Mouse (Mus musculus) lung, postnatal 0 days (tissue): ENCODE measurements around the gene Iqcn. TPM values are rescaled to one million over a fixed set of nuclear protein-coding genes. Genes with fewer than 3 reads are reported as not detected.
A peak's percentile ranks its signal among the peaks of the same experiment; 100 is the strongest.

Experiments used
- ATAC-seq: fragments of 200-750 bp; cut with Nextera tagmentation; 2 replicates; pipeline ENCODE4 v1.8.0; 2017; ENCODE audit warnings: moderate library complexity
- DNase-seq: peaks from one replicate; pipeline ENCODE4 v3.0.0-alpha.2; 2016; ENCODE audit warnings: low spot score
- H3K27ac ChIP-seq: fragments of 300-500 bp; sonication (generic); 2 replicates; pipeline ENCODE4 v1.5.1; 2014; ENCODE audit warnings: antibody characterized with exemption, mild to moderate bottlenecking, low read length, mixed read lengths
- H3K27me3 ChIP-seq: fragments of 300-500 bp; sonication (generic); replicated peaks from 2 replicates; pipeline ENCODE4 v1.6.1; 2014; ENCODE audit warnings: low read length, mixed read lengths; ENCODE audit not compliant: insufficient read depth
- H3K36me3 ChIP-seq: fragments of 300-500 bp; sonication (generic); 2 replicates; pipeline ENCODE4 v1.6.1; 2014; ENCODE audit warnings: low read length, mixed read lengths; ENCODE audit not compliant: insufficient read depth
- H3K4me1 ChIP-seq: fragments of 300-500 bp; sonication (generic); 2 replicates; pipeline ENCODE4 v1.6.1; 2014; ENCODE audit warnings: antibody characterized with exemption, low read depth, low read length, mixed read lengths; ENCODE audit not compliant: insufficient read depth
- H3K4me2 ChIP-seq: fragments of 300-500 bp; sonication (generic); replicated peaks from 2 replicates; pipeline ENCODE4 v1.6.1; 2014; ENCODE audit warnings: low read depth, mild to moderate bottlenecking, low read length, moderate library complexity, mixed read lengths
- H3K4me3 ChIP-seq: fragments of 300-500 bp; sonication (generic); 2 replicates; pipeline ENCODE4 v1.5.1; 2014; ENCODE audit warnings: low read depth, low read length
- H3K9ac ChIP-seq: fragments of 300-500 bp; sonication (generic); replicated peaks from 2 replicates; pipeline ENCODE4 v1.6.1; 2014; ENCODE audit warnings: low read depth, mild to moderate bottlenecking
- H3K9me3 ChIP-seq: fragments of 300-500 bp; sonication (generic); 2 replicates; pipeline ENCODE4 v1.6.1; 2016; ENCODE audit warnings: low read length, mixed read lengths
- CTCF ChIP-seq: IDR thresholded peaks from 2 replicates; pipeline ENCODE4 v1.5.1; 2016; ENCODE audit warnings: antibody characterized with exemption, mild to moderate bottlenecking
- EP300 ChIP-seq: IDR thresholded peaks from 2 replicates; pipeline ENCODE4 v1.6.1; 2016; ENCODE audit warnings: antibody characterized with exemption, mild to moderate bottlenecking, control low read depth
- WGBS: fragments of 180-500 bp; shearing (Covaris S2); extraction: QIAGEN DNeasy Blood & Tissue Kit; methylation state at CpG from one replicate; pipeline ENCODE4 v1.1.7; 2014; 5-methylcytosine and 5-hydroxymethylcytosine counted together
- polyA plus RNA-seq: library from polyadenylated mRNA; unstranded; fragments of >200 nt; fragmentation: Nextera tagmentation; extraction: Ambion mirVana; gene quantifications from 2 replicates; pipeline ENCODE4 v1.2.1, GENCODE M21; 2015

Iqcn gene
- polyA plus RNA-seq, 1 experiment from 2014 or later, result 0.07 TPM

DNA sequence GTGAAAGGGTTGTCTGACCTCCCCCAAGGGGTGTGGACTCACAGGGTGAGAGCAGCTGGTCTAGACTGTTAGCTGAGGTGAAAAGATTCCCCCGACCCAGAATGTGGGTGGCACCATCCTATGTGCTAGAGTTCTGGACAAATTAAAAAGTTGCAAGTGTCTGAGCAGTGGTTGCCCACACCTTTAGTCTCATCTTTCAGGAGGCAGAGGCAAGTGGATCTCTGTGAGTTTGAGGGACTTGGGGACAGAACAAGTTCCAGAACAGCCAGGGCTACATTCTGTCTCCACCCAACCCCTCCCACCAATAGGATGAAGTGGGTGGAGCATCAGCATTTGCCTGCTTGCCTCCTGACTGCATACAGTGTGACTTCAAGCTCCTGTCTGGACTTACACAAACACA is 58.9 kb downstream of the Iqcn start:
- no peak overlapping the region for H3K27ac ChIP-seq
- no peak for DNase-seq

DNA sequence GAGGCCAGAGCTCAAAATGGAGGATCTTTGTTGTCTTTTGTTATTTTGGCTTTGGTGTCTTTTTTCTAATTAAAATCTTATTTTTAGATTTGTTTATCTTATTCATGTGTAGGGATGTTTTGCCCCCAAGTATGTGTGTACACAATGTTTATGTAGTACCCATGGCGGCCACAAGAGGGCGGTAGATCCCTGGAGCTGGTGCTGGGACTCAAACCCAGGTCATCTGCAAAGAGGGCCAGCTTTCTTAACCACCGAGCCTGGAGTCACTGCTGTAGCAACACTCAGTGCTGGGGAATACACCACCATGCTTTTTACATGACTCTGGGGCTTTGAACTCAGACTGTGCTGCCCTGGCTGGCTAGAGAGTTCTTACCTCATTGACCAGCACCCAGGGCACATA is 60.1 kb downstream of the Iqcn start:
- Histone ChIP-seq H3K27ac (no peak overlapping the region), H3K36me3 (no peaks in the 10 kb centered on the region), H3K9ac (no peak overlapping the region), H3K4me1 (peaks cover 12% of the 10 kb centered on the region; the same call in 1 of the 2 replicates), H3K9me3 (no peaks in the 10 kb centered on the region), H3K4me2 (no peak overlapping the region), H3K4me3 (no peak overlapping the region), H3K27me3 (no peaks in the 10 kb centered on the region)
- ATAC-seq (no peak), DNase-seq (no peak)
- peak; percentile 85 for TF ChIP-seq CTCF
- no peak for TF ChIP-seq EP300
- WGBS, result 10% methylated on average over 3 of the region's 3 CpGs

More for the DNA sequence above, 58.9 kb downstream of the Iqcn start:
- no peaks in the 10 kb centered on the region for H3K27me3 ChIP-seq
- H3K9ac ChIP-seq, result no peak overlapping the region
- ATAC-seq, result no peak
- H3K36me3 ChIP-seq, result peaks cover under 1% of the 10 kb centered on the region; the same call in 1 of the 2 replicates
- peaks cover 12% of the 10 kb centered on the region; the same call in 1 of the 2 replicates for H3K4me1 ChIP-seq
- TF ChIP-seq CTCF (no peak), EP300 (no peak)
- H3K4me3 ChIP-seq, result no peak overlapping the region
- H3K4me2 ChIP-seq, result no peak overlapping the region
- 78% methylated on average over 1 of the region's 1 CpGs for WGBS
- no peaks in the 10 kb centered on the region for H3K9me3 ChIP-seq

DNA sequence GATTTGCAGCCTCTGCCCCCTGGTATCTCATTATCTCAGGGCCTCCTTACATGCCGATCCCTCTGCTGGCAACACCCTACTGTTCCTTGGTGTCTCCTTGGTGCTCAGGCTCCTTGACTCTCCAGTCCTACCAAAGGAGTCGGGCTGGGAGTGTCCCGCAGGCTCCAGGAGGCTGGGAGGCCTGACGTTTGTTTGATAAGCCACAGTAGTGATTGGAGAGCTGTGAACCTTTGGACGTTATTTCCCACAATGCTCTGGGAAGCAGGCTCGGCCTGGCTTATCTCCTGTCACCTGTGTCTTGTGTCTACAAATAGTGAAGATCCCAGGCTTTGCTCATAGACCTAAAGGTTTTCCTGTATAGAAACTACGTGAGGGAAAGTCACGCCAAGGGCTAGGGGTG is 60.8 kb downstream of the Iqcn start:
- Histone ChIP-seq H3K9ac (no peak overlapping the region), H3K9me3 (no peaks in the 10 kb centered on the region), H3K4me3 (no peak overlapping the region), H3K27ac (no peak overlapping the region), H3K36me3 (0 out of 2 replicates have a peak, but pooled peaks cover 4% of the 10 kb centered on the region), H3K4me2 (no peak overlapping the region), H3K27me3 (no peaks in the 10 kb centered on the region), H3K4me1 (peaks cover 12% of the 10 kb centered on the region; the same call in 1 of the 2 replicates)
- TF ChIP-seq EP300 (no peak), CTCF (no peak)
- no peak for DNase-seq
- WGBS, result 67% methylated on average over 8 of the region's 8 CpGs
- ATAC-seq, result no peak

DNA sequence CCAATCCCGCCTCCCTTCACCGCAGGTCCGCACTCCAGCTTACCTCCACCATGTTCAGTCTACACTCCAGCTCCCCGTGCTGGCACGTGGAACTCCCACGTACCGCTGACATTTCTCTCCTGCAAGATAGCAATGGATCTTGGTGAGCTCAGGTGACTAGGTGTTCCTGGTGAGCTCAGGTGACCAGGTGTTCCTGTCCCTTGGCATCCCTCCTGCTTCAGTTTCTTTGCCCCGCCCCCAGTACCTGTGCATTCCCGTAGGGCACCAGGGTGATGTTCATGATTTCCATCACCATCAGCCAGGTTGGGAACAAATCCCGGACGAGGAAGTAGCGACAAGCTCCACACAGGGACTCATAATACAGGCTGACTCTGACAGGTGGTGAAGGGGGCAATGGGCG is 61.4 kb downstream of the Iqcn start:
- peaks cover 9% of the 10 kb centered on the region; the same call in 1 of the 2 replicates for H3K4me1 ChIP-seq
- no peak overlapping the region for H3K4me3 ChIP-seq
- no peak for ATAC-seq
- no peaks in the 10 kb centered on the region for H3K9me3 ChIP-seq
- H3K9ac ChIP-seq, result no peak overlapping the region
- no peak overlapping the region for H3K27ac ChIP-seq
- WGBS, result 88% methylated on average over 13 of the region's 13 CpGs
- no peak for TF ChIP-seq EP300
- no peak for TF ChIP-seq CTCF
- no peak for DNase-seq
- H3K36me3 ChIP-seq, result 0 out of 2 replicates have a peak, but pooled peaks cover 6% of the 10 kb centered on the region
- H3K4me2 ChIP-seq, result no peak overlapping the region
- no peaks in the 10 kb centered on the region for H3K27me3 ChIP-seq

DNA sequence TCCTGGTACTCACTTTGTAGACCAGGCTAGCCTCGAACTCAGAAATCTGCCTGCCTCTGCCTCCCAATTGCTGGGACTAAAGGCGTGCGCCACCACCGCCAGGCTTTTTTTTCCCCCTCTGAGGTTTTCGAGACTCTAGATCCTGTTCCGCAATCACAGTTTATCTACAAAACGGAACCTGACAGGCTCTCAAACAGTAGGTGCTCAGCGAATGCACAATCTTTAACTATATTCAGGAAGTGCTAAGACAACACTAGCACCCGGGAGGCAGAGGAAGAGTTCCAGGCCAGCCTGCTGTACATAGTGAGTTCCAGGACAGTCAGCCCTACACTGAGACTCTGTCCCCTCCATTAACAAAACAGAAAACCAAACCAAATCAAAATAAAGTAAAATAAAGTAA is 62.1 kb downstream of the Iqcn start:
- peaks cover 2% of the 10 kb centered on the region; the same call in 1 of the 2 replicates for H3K4me1 ChIP-seq
- peak; percentile 56 for DNase-seq
- 0 out of 2 replicates have a peak, but pooled peaks cover 6% of the 10 kb centered on the region for H3K36me3 ChIP-seq
- no peak overlapping the region for H3K9ac ChIP-seq
- WGBS, result 59% methylated on average over 9 of the region's 9 CpGs
- ATAC-seq, result no peak
- peak overlapping the region; percentile 52 for H3K4me2 ChIP-seq
- no peaks in the 10 kb centered on the region for H3K27me3 ChIP-seq
- H3K4me3 ChIP-seq, result peak overlapping the region; percentile 23
- no peaks in the 10 kb centered on the region for H3K9me3 ChIP-seq
- TF ChIP-seq CTCF (no peak), EP300 (no peak)
- no peak overlapping the region for H3K27ac ChIP-seq

DNA sequence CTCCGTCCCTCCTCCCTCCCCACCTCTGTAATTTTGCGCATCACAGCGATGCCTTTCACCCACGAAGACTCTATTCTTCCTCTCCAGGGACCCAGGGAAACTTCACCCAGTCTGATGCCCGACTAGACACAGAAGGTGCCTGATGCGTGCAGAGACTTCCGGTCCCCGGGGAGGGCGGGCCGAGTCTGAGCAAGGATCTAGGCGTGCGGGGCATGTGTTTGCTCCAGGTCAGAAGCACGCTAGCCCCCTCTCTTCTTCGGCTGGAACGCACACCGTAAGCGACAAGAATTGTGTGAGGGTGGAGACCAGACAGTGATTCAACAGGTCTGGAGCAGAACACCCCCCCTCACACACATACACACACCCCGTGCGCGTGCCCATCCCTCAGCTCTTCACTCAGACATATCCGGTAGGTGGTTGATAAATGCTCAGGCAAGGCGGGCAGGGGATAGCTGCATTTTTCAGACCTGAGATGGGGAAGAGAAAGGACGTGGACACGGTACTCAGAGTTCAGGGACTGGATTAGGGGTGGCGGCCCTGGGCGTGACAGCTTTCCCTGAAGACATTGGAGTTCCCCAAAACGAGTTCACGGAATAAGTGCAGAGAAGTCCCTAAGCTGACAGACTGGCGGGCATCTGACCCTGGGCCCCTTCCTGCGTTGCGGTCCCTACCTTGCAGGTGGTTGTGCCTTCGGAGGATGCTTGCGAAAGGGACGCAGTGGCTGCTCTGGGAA is 62.7 kb downstream of the Iqcn start:
- Histone ChIP-seq H3K4me2 (peak overlapping the region; percentile 52), H3K27ac (no peak overlapping the region), H3K9ac (no peak overlapping the region; the same call in 1 of the 2 replicates), H3K36me3 (peaks cover 6% of the 10 kb centered on the region; the same call in 1 of the 2 replicates), H3K27me3 (no peaks in the 10 kb centered on the region), H3K4me3 (peak overlapping the region; percentile 23), H3K9me3 (no peaks in the 10 kb centered on the region), H3K4me1 (no peaks in the 10 kb centered on the region)
- no peak for DNase-seq
- 2% methylated on average over 34 of the region's 34 CpGs for WGBS
- TF ChIP-seq CTCF, result no peak
- TF ChIP-seq EP300, result no peak
- no peak for ATAC-seq
